Mouse (Mus musculus) kidney, embryonic 14.5 days (tissue): ENCODE measurements around the gene Sart1. TPM values are rescaled to one million over a fixed set of nuclear protein-coding genes. Genes with fewer than 3 reads are reported as not detected.

Experiments used
- ATAC-seq: fragments of 200-750 bp; cut with Nextera tagmentation; 2 replicates; pipeline ENCODE4 v1.8.0; 2017; ENCODE audit warnings: moderate number of reproducible peaks, mild to moderate bottlenecking, moderate TSS enrichment, moderate library complexity; ENCODE audit not compliant: low FRiP score, low TSS enrichment
- H3K27ac ChIP-seq: fragments of 300-500 bp; sonication (generic); 2 replicates; pipeline ENCODE4 v1.5.1; 2014; ENCODE audit warnings: low read depth, mild to moderate bottlenecking, low read length, moderate library complexity, mixed read lengths
- H3K27me3 ChIP-seq: fragments of 300-500 bp; sonication (generic); 2 replicates; pipeline ENCODE4 v1.6.1; 2014; ENCODE audit warnings: mild to moderate bottlenecking, low read length; ENCODE audit not compliant: control insufficient read depth, insufficient read depth
- H3K36me3 ChIP-seq: fragments of 300-500 bp; sonication (generic); 2 replicates; pipeline ENCODE4 v1.6.1; 2014; ENCODE audit warnings: low read length, mixed read lengths; ENCODE audit not compliant: control insufficient read depth, insufficient read depth
- H3K4me1 ChIP-seq: fragments of 300-500 bp; sonication (generic); 2 replicates; pipeline ENCODE4 v1.6.1; 2014; ENCODE audit warnings: low read length, mixed read lengths; ENCODE audit not compliant: control insufficient read depth, insufficient read depth
- H3K4me2 ChIP-seq: fragments of 300-500 bp; sonication (generic); replicated peaks from 2 replicates; pipeline ENCODE4 v1.6.1; 2014; ENCODE audit warnings: low read depth, mild to moderate bottlenecking, low read length
- H3K4me3 ChIP-seq: fragments of 300-500 bp; sonication (generic); 2 replicates; pipeline ENCODE4 v1.5.1; 2014; ENCODE audit warnings: mild to moderate bottlenecking, low read length
- H3K9ac ChIP-seq: fragments of 300-500 bp; sonication (generic); 2 replicates; pipeline ENCODE4 v1.6.1; 2014; ENCODE audit warnings: low read depth, mild to moderate bottlenecking, low read length, moderate library complexity
- H3K9me3 ChIP-seq: fragments of 300-500 bp; sonication (generic); 2 replicates; pipeline ENCODE4 v1.6.1; 2016; ENCODE audit warnings: low read length; ENCODE audit not compliant: control insufficient read depth
- WGBS: fragments of 180-500 bp; shearing (Covaris S2); extraction: QIAGEN DNeasy Blood & Tissue Kit; methylation state at CpG from one replicate; pipeline ENCODE4 v1.1.7; 2014; 5-methylcytosine and 5-hydroxymethylcytosine counted together
- polyA plus RNA-seq: library from polyadenylated mRNA; unstranded; fragments of >200 nt; fragmentation: Nextera tagmentation; extraction: Ambion mirVana; gene quantifications from 2 replicates; pipeline ENCODE4 v1.2.1, GENCODE M21; 2014

The Sart1 gene
- polyA plus RNA-seq, 1 experiment from 2014 or later: 74.2 TPM

- 91% methylated on average over 7 of the region's 7 CpGs for WGBS
- Histone ChIP-seq H3K4me3 (no peak overlapping the region), H3K4me2 (no peak overlapping the region), H3K9ac (no peak overlapping the region), H3K27me3 (no peaks in the 10 kb centered on the region), H3K9me3 (no peaks in the 10 kb centered on the region), H3K36me3 (peaks cover 59% of the 10 kb centered on the region), H3K4me1 (0 out of 2 replicates have a peak, but pooled peaks cover 8% of the 10 kb centered on the region), H3K27ac (no peak overlapping the region)
- no peak for ATAC-seq
Observed at GRCm38 (mm10) chr19:5372724-5373123, 15.8 kb downstream of the Sart1 start.

GRCm38 (mm10) chr19:5370932-5371331 is 17.6 kb downstream of the Sart1 start:
- peaks cover 50% of the 10 kb centered on the region for H3K36me3 ChIP-seq
- 96% methylated on average over 3 of the region's 3 CpGs for WGBS
- H3K27me3 ChIP-seq: no peaks in the 10 kb centered on the region
- ATAC-seq: no peak
- H3K9me3 ChIP-seq: no peaks in the 10 kb centered on the region
- H3K27ac ChIP-seq: no peak overlapping the region
- H3K4me3 ChIP-seq: no peak overlapping the region
- H3K4me2 ChIP-seq: no peak overlapping the region
- 0 out of 2 replicates have a peak, but pooled peaks cover 8% of the 10 kb centered on the region for H3K4me1 ChIP-seq
- H3K9ac ChIP-seq: no peak overlapping the region

GRCm38 (mm10) chr19:5367455-5367854 is 21.0 kb downstream of the Sart1 start:
- no peaks in the 10 kb centered on the region for H3K27me3 ChIP-seq
- H3K4me2 ChIP-seq: peak overlapping the region; percentile 92
- H3K4me3 ChIP-seq: peak overlapping the region; percentile 86
- H3K27ac ChIP-seq: no peak overlapping the region
- H3K9me3 ChIP-seq: no peaks in the 10 kb centered on the region
- H3K36me3 ChIP-seq: peaks cover 62% of the 10 kb centered on the region
- 10% methylated on average over 11 of the region's 11 CpGs for WGBS
- peak overlapping the region; percentile 91 for H3K9ac ChIP-seq
- H3K4me1 ChIP-seq: peaks cover 13% of the 10 kb centered on the region; the same call in 1 of the 2 replicates
- ATAC-seq: no peak

GRCm38 (mm10) chr19:5367053-5367359 is 21.5 kb downstream of the Sart1 start, which contains the start of gene Banf1:
Banf1 (minus strand) TSS chr19:5367168.
- Histone ChIP-seq H3K36me3 (peaks cover 58% of the 10 kb centered on the region), H3K4me3 (peak within 1 kb of the TSS; percentile 86), H3K9ac (peak within 1 kb of the TSS; percentile 91), H3K27ac (peak within 1 kb of the TSS; percentile 97), H3K9me3 (no peaks in the 10 kb centered on the region), H3K27me3 (no peaks in the 10 kb centered on the region), H3K4me1 (peaks cover 13% of the 10 kb centered on the region; the same call in 1 of the 2 replicates), H3K4me2 (peak within 1 kb of the TSS; percentile 92)
- WGBS: under 1% methylated on average over 33 of the region's 33 CpGs
- peak; percentile 36 for ATAC-seq

- Histone ChIP-seq H3K9me3 (no peaks in the 10 kb centered on the region), H3K27ac (peak within 1 kb of the TSS; percentile 97), H3K36me3 (peaks cover 53% of the 10 kb centered on the region), H3K4me1 (peaks cover 13% of the 10 kb centered on the region; the same call in 1 of the 2 replicates), H3K4me3 (peak within 1 kb of the TSS; percentile 86), H3K9ac (peak within 1 kb of the TSS; percentile 91), H3K4me2 (peak within 1 kb of the TSS; percentile 92), H3K27me3 (no peaks in the 10 kb centered on the region)
- WGBS: under 1% methylated on average over 73 of the region's 92 CpGs
- peak; percentile 94 for ATAC-seq
Observed at GRCm38 (mm10) chr19:5366175-5367052, 22.1 kb downstream of the Sart1 start, which contains the start of gene Eif1ad. Eif1ad (plus strand) TSS chr19:5366741.

GRCm38 (mm10) chr19:5365751-5366150 is 22.8 kb downstream of the Sart1 start:
- H3K4me1 ChIP-seq: peaks cover 13% of the 10 kb centered on the region; the same call in 1 of the 2 replicates
- no peaks in the 10 kb centered on the region for H3K9me3 ChIP-seq
- 21% methylated on average over 11 of the region's 11 CpGs for WGBS
- H3K9ac ChIP-seq: peak overlapping the region; percentile 91
- peak overlapping the region; percentile 92 for H3K4me2 ChIP-seq
- ATAC-seq: no peak
- peak overlapping the region; percentile 97; the same call in 1 of the 2 replicates for H3K27ac ChIP-seq
- H3K4me3 ChIP-seq: peak overlapping the region; percentile 86
- H3K27me3 ChIP-seq: no peaks in the 10 kb centered on the region
- H3K36me3 ChIP-seq: peaks cover 47% of the 10 kb centered on the region

GRCm38 (mm10) chr19:5364124-5364523 is 24.4 kb downstream of the Sart1 start:
- no peak overlapping the region for H3K4me3 ChIP-seq
- peaks cover 31% of the 10 kb centered on the region for H3K36me3 ChIP-seq
- no peak for ATAC-seq
- no peaks in the 10 kb centered on the region for H3K27me3 ChIP-seq
- WGBS: 92% methylated on average over 2 of the region's 2 CpGs
- no peak overlapping the region for H3K27ac ChIP-seq
- H3K9ac ChIP-seq: no peak overlapping the region
- H3K4me2 ChIP-seq: no peak overlapping the region
- H3K4me1 ChIP-seq: peaks cover 13% of the 10 kb centered on the region; the same call in 1 of the 2 replicates
- no peaks in the 10 kb centered on the region for H3K9me3 ChIP-seq

GRCm38 (mm10) chr19:5362186-5362585 is 26.3 kb downstream of the Sart1 start:
- 82% methylated on average over 2 of the region's 2 CpGs for WGBS
- Histone ChIP-seq H3K4me2 (no peak overlapping the region), H3K9me3 (no peaks in the 10 kb centered on the region), H3K4me1 (peaks cover 5% of the 10 kb centered on the region; the same call in 1 of the 2 replicates), H3K9ac (no peak overlapping the region), H3K4me3 (no peak overlapping the region), H3K27ac (no peak overlapping the region), H3K36me3 (peaks cover 20% of the 10 kb centered on the region), H3K27me3 (no peaks in the 10 kb centered on the region)
- no peak for ATAC-seq

- Histone ChIP-seq H3K9me3 (no peaks in the 10 kb centered on the region), H3K9ac (no peak overlapping the region), H3K36me3 (no peaks in the 10 kb centered on the region), H3K4me1 (no peaks in the 10 kb centered on the region), H3K27me3 (no peaks in the 10 kb centered on the region), H3K4me2 (no peak overlapping the region), H3K27ac (no peak overlapping the region), H3K4me3 (no peak overlapping the region)
- no CpG with 5 or more reads among the region's 1 CpGs for WGBS
- no peak for ATAC-seq
Observed at GRCm38 (mm10) chr19:5356080-5356479, 32.4 kb downstream of the Sart1 start.
